In the genomic region with DNA sequence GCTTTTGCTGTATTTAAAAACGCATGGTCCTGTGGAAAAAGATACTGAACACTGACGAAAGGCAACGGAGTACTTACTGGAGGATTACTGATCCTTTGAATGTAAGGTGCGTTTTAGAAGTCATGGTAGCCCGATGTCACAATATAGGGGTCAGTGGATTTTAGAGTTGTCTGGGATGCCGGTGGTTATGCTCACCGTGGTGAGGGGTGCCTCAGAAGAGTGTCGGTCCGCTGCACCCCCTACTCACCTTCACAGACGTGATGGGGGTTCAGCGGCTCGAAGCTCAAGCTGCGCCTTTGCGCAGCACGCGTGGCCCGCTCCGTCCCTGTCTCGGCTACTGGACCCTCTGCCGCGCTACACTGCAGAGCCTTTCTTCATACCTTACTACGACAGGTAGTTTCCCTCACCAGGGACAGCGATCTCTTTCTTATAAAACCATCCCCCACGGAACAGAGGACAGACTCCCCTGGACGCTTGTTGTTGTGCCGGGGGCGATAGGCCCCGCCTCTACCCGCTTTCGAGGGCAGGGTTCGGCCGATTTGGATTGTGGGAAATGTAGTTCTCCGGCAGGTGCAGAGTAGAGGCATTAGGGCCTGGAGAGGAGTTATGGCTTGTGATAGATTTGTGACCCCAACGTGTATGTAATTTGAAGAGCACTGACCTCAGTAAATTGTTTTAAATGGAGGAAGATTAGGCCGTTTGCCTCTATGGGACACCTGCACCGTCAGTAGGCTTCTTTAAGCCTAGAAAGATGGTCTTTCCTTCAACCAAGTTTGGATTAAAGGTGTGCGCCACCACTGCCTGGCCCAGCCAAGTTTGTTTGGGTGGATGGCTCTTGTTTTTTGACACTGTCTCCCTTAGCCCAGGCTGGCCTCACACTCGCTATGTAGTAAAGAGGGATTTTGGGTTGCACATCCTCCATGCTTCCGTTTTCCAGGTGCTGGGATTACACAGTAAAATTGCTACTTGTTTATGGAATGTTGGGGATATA, we compare ENCODE assay signal across 8 mouse cellular contexts. TPM values are rescaled to one million over a fixed set of nuclear protein-coding genes. Genes with fewer than 3 reads are reported as not detected.
DNase-seq lines count a peak whose midpoint lies in the region; ATAC-seq and TF ChIP-seq lines count a peak whose summit lies in the region.

A gene (minus strand): TSS at position 516 of the 991 bp plus-strand sequence.

- no peak within 1 kb of the TSS for H3K27ac ChIP-seq in embryonic facial prominence, embryonic 13.5 days
- H3K27ac ChIP-seq in heart, adult 2 months = peak within 1 kb of the TSS; percentile 90
- no peak within 1 kb of the TSS for H3K27ac ChIP-seq in limb, embryonic 13.5 days
- H3K27ac ChIP-seq in midbrain, embryonic 15.5 days = peak within 1 kb of the TSS; percentile 57
- H3K27ac ChIP-seq in spleen, adult 2 months (ENCODE audit: insufficient read depth, low read length) = no peak within 1 kb of the TSS

- no peak for TF ChIP-seq EP300 in heart, adult 2 months (IDR thresholded peaks at IDR 0.05; ENCODE audit: insufficient read depth, low read depth, low read length)

- DNase-seq in 3T3-L1 (ENCODE audit: low read depth, low spot score) = peak; percentile 78
- DNase-seq in adrenal gland, postnatal 36 days = peak; percentile 85 to 91
- peak; percentile 85 to 87 for DNase-seq in heart, adult 2 months
- peak; percentile 84 to 88 for DNase-seq in kidney, adult 8-10 months
- peak; percentile 50 to 82 for DNase-seq in spleen, adult 2 months (ENCODE audit: low read depth in 1 of 2, low spot score in 2 of 2)

- H3K4me1 ChIP-seq in embryonic facial prominence, embryonic 13.5 days = 0 out of 2 replicates have a peak, but pooled peaks cover 5% of the 10 kb centered on the region
- no peaks in the 10 kb centered on the region for H3K4me1 ChIP-seq in heart, adult 2 months (ENCODE audit: control insufficient read depth, insufficient read depth, low read length)
- H3K4me1 ChIP-seq in limb, embryonic 13.5 days = peaks cover 5% of the 10 kb centered on the region; the same call in 1 of the 2 replicates
- peaks cover 6% of the 10 kb centered on the region; the same call in 1 of the 2 replicates for H3K4me1 ChIP-seq in midbrain, embryonic 15.5 days
- peaks cover 3% of the 10 kb centered on the region; the same call in 1 of the 2 replicates for H3K4me1 ChIP-seq in spleen, adult 2 months (ENCODE audit: control insufficient read depth, insufficient read depth, insufficient read length)

- peak within 1 kb of the TSS; percentile 66 for H3K4me3 ChIP-seq in embryonic facial prominence, embryonic 13.5 days
- peak within 1 kb of the TSS; percentile 79 for H3K4me3 ChIP-seq in heart, adult 2 months
- H3K4me3 ChIP-seq in limb, embryonic 13.5 days = peak within 1 kb of the TSS; percentile 71
- peak within 1 kb of the TSS; percentile 74 for H3K4me3 ChIP-seq in midbrain, embryonic 15.5 days
- H3K4me3 ChIP-seq in spleen, adult 2 months (ENCODE audit: extremely low read depth, insufficient read depth, insufficient read length) = peak within 1 kb of the TSS; percentile 83

- peaks cover 42% of the 10 kb centered on the region for H3K36me3 ChIP-seq in embryonic facial prominence, embryonic 13.5 days
- H3K36me3 ChIP-seq in heart, adult 2 months (ENCODE audit: control insufficient read depth, insufficient read depth, low read length) = no peaks in the 10 kb centered on the region
- H3K36me3 ChIP-seq in limb, embryonic 13.5 days = peaks cover 42% of the 10 kb centered on the region
- H3K36me3 ChIP-seq in midbrain, embryonic 15.5 days (replicated peaks) = peaks cover 18% of the 10 kb centered on the region
- H3K36me3 ChIP-seq in spleen, adult 2 months (ENCODE audit: control insufficient read depth, insufficient read depth, low read length) = peaks cover 11% of the 10 kb centered on the region

- TF ChIP-seq CTCF in heart, adult 2 months (IDR thresholded peaks at IDR 0.05) = no peak
- no peak for TF ChIP-seq CTCF in spleen, adult 2 months (IDR thresholded peaks at IDR 0.05; ENCODE audit: extremely low read depth, insufficient read depth, insufficient read length, insufficient replicate concordance)

- peak; percentile 84 for TF ChIP-seq POLR2A in heart, adult 2 months (IDR thresholded peaks at IDR 0.05; ENCODE audit: insufficient read depth, low read depth, low read length)
- no peak; the same call in 1 of the 2 replicates for TF ChIP-seq POLR2A in spleen, adult 2 months (IDR thresholded peaks at IDR 0.05; ENCODE audit: low read depth, low read length)

- intact Hi-C loops in heart, adult 2 months (cut with DNase I) = no loop called here

- no peaks in the 10 kb centered on the region for H3K9me3 ChIP-seq in embryonic facial prominence, embryonic 13.5 days
- no peaks in the 10 kb centered on the region for H3K9me3 ChIP-seq in limb, embryonic 13.5 days
- no peaks in the 10 kb centered on the region for H3K9me3 ChIP-seq in midbrain, embryonic 15.5 days

- H3K79me2 ChIP-seq in heart, adult 2 months (replicated peaks; ENCODE audit: control insufficient read depth, insufficient read depth, low read length) = no peaks in the 10 kb centered on the region

- ATAC-seq in embryonic facial prominence, embryonic 13.5 days (ENCODE audit: insufficient number of reproducible peaks, insufficient read depth, low FRiP score, low TSS enrichment, low read depth) = peak; percentile 83; the same call in 1 of the 2 replicates
- peak; percentile 88 for ATAC-seq in limb, embryonic 13.5 days (ENCODE audit: low FRiP score, low read depth)
- peak; percentile 95 for ATAC-seq in midbrain, embryonic 15.5 days (replicated peaks)

- WGBS in embryonic facial prominence, embryonic 13.5 days = 9% methylated on average over 39 of the region's 39 CpGs
- 11% methylated on average over 39 of the region's 39 CpGs for WGBS in heart, adult 2 months
- 11% methylated on average over 39 of the region's 39 CpGs for WGBS in limb, embryonic 13.5 days
- WGBS in midbrain, embryonic 15.5 days = 10% methylated on average over 39 of the region's 39 CpGs
- 12% methylated on average over 39 of the region's 39 CpGs for WGBS in spleen, adult 2 months

- peak within 1 kb of the TSS; percentile 87 for H3K4me2 ChIP-seq in embryonic facial prominence, embryonic 13.5 days
- H3K4me2 ChIP-seq in limb, embryonic 13.5 days (replicated peaks) = peak within 1 kb of the TSS; percentile 78
- H3K4me2 ChIP-seq in midbrain, embryonic 15.5 days = peak within 1 kb of the TSS; percentile 53

- no peaks in the 10 kb centered on the region for H3K27me3 ChIP-seq in embryonic facial prominence, embryonic 13.5 days
- no peaks in the 10 kb centered on the region for H3K27me3 ChIP-seq in heart, adult 2 months (ENCODE audit: control insufficient read depth, insufficient read depth, low read length)
- no peaks in the 10 kb centered on the region for H3K27me3 ChIP-seq in limb, embryonic 13.5 days
- H3K27me3 ChIP-seq in midbrain, embryonic 15.5 days (replicated peaks) = no peaks in the 10 kb centered on the region
- H3K27me3 ChIP-seq in spleen, adult 2 months (ENCODE audit: control insufficient read depth, insufficient read depth, low read length) = no peaks in the 10 kb centered on the region

- H3K9ac ChIP-seq in embryonic facial prominence, embryonic 13.5 days = peak within 1 kb of the TSS; percentile 74
- H3K9ac ChIP-seq in heart, adult 2 months (ENCODE audit: low read depth, low read length) = peak within 1 kb of the TSS; percentile 84
- peak within 1 kb of the TSS; percentile 72 for H3K9ac ChIP-seq in limb, embryonic 13.5 days
- peak within 1 kb of the TSS; percentile 50 for H3K9ac ChIP-seq in midbrain, embryonic 15.5 days

RNA-seq across cellular contexts. Expression of the gene that starts here (rescaled TPM):
- total RNA-seq in adrenal gland, postnatal 36 days (2021) = 10 to 100 TPM in 1 of 2 experiments, 1 to 10 TPM in 1; 8.8 to 15.4 TPM
- polyA plus RNA-seq in embryonic facial prominence, embryonic 13.5 days (2015; fragmentation: Nextera tagmentation; extraction: Ambion mirVana) = 3.5 and 7.1 TPM in 2 replicates
- total RNA-seq in heart, adult 2 months (2021) = 10 to 100 TPM; 31.1 to 34.1 TPM
- polyA plus RNA-seq in heart, adult 2 months (2012; rRNA removed) = 9.8 and 19.5 TPM in 2 replicates
- polyA plus RNA-seq in limb, embryonic 13.5 days (2015; fragmentation: Nextera tagmentation; extraction: Ambion mirVana) = 3.8 and 5.2 TPM in 2 replicates
- polyA plus RNA-seq in midbrain, embryonic 15.5 days (2015; fragmentation: Nextera tagmentation; extraction: Ambion mirVana) = 7.1 and 7.8 TPM in 2 replicates
- polyA plus RNA-seq in spleen, adult 2 months (2012; rRNA removed) = 0.39 and 0.42 TPM in 2 replicates

Comparison
In these comparisons a context has a peak if more than half of its experiments do, and no peak if none do; other contexts are left out.
1. Peak in DNase-seq and H3K4me3 ChIP-seq in spleen, adult 2 months; RNA of the gene not detected or under 1 TPM.
2. H3K27ac ChIP-seq: peak in heart, adult 2 months (single experiment) and midbrain, embryonic 15.5 days (single experiment); none in embryonic facial prominence, embryonic 13.5 days (single experiment), limb, embryonic 13.5 days (single experiment) and spleen, adult 2 months (single experiment).
3. Peak in every context shown above with its lines, with median percentiles within 50 percentile points of each other: DNase-seq, ATAC-seq, H3K4me2 ChIP-seq, H3K4me3 ChIP-seq and H3K9ac ChIP-seq.